Mouse (Mus musculus): ENCODE results near the gene Mtmr1. TPM values are rescaled to one million over a fixed set of nuclear protein-coding genes. Genes with fewer than 3 reads are reported as not detected.

Gene Mtmr1
- 6.3 and 9.8 TPM in 2 replicates for polyA plus RNA-seq (2012)

DNA sequence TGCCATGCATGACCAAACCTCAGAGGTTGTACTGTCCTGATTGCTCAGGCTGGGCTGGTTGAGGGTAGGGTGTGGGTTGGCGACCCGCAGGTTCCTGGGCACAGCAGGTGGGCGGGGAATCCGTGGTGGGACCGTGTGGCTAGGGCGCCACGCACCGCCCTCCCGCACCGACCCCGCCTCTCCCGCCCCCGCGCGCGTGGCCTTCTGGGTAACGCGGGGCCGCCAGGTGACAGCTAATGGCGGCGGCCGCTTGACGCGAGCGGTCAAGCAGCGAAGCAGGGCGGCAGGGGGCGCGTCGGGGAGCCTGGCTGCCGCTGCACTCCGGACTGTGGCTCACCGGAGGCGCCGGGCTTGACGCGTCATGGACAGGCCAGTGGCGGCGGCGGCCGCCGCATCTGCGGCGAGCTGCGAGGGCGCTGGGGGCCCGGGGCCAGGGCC is at the start of gene Mtmr1:
Mtmr1 (plus strand) TSS at position 207 of the 438 bp plus-strand sequence.
- TF ChIP-seq GATA1 (IDR thresholded peaks at IDR 0.05; ENCODE audit: low read length): no peak

DNA sequence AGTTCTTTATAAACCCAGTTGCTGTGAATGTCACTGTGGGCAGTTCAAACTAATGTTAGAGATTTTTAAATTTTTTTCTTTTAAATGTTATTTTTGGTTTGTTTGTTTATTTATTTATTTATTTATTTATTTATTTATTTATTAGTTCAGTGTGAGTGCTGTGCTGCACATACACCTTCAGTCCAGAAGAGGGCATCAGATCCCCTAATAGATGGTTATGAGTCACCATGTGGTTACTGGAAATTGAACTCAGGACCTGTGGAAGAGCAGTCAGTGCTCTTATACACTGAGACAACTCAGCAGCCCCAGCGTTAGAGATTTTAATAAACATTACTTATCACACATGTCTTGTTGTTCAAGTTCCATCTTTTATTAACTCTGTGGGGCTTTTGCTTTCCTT is 12.5 kb upstream of the Mtmr1 start:
- no peak for TF ChIP-seq GATA1 (IDR thresholded peaks at IDR 0.05; ENCODE audit: low read length)

DNA sequence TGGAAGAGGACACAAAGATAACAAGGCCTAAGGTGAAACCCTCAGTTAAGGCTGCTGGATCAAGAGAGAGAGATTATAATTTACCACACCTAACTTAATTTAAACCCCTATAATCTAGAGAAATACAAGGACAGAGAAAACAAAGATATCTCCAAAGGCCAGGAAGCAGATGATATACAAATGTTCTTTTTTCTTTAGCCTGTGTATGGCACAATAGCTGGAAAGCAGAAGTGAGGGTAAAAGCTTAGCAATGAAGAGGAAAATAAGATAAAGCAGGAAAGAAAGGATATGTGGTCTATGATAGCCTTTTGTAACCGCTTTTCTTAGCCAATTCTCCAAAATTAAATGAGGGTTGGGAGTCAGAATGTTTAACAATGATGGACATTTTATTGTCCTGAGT is 9.2 kb upstream of the Mtmr1 start:
- TF ChIP-seq GATA1 (IDR thresholded peaks at IDR 0.05; ENCODE audit: low read length): no peak

DNA sequence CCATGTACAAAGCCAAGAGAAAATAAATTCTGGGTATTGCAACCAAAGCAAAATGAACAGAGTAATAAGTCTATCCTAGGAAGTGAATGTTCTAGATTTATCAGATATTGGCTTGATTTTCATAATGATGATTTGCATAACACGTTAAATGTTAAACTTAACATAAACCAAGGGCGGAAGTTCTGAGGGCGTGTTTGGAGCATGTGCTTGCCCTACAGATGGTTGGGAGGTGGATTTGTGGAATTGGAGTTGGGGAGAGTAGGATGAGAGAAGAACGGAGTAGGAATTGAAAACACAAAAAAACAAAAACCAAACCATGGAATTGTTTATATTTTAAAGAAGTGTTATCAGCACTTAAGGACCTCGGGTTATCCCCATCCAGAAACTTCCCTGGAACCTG is 498 bp upstream of the Mtmr1 start:
- TF ChIP-seq GATA1 (IDR thresholded peaks at IDR 0.05; ENCODE audit: low read length): no peak

DNA sequence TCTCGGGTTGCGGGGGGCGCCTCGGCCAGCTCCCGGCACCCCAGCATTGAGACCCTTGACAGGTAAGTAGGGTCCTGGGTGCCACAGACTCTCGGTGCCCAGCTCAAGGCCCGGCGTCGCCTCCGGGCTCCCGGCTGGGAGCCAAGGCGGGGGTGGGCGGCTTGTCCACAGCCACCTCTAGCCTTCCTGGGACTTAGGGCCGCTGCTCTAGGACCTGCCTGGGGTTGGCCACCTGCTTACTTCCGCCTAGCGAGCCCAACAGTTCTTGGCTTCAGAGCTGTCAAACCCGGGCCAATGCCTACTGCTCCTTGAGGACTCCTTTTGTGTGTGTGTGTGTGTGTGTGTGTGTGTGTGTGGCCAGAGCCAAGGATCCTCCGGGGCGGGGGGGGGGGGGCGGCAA is 451 bp downstream of the Mtmr1 start:
- no peak for TF ChIP-seq GATA1 (IDR thresholded peaks at IDR 0.05; ENCODE audit: low read length)

DNA sequence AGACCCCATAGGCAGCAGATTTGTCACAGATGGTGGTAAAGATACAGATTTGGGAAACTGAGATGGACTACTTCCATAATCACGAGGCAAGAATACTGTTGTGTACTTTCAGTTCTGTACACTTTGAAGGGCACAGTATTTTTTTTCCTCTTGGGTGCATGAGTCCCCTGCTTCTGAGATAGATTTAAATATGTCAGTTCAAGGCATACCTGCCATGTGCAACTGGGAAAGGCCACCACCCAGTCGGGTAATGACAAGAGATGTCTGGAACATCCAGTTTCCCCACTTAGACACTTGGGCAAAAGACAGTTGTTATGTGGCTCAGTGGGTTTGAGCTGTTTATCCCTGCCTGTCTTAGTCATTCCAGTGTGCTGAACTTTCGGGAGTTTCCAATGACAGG is 950 bp downstream of the Mtmr1 start:
- TF ChIP-seq GATA1 (IDR thresholded peaks at IDR 0.05; ENCODE audit: low read length): no peak

DNA sequence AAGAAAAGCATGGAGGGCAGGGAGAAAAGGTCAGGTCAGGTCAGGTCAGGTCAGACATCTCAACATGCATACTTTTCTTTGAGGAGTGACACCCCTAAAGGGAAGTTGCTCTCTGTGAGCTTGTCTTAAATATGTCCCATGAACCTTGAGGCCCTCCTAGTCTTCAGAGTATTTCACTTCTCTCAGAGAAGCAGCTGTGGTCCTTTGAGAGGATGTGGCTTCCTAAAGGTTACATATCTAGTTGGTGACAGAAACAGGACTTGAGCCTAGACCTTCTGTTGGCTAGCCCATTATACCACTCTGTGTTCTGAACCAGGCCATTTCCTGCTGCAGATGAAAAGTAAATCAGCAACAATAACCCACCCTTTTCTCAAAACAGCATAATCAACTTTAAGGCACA is 2.4 kb downstream of the Mtmr1 start:
- no peak for TF ChIP-seq GATA1 (IDR thresholded peaks at IDR 0.05; ENCODE audit: low read length)

DNA sequence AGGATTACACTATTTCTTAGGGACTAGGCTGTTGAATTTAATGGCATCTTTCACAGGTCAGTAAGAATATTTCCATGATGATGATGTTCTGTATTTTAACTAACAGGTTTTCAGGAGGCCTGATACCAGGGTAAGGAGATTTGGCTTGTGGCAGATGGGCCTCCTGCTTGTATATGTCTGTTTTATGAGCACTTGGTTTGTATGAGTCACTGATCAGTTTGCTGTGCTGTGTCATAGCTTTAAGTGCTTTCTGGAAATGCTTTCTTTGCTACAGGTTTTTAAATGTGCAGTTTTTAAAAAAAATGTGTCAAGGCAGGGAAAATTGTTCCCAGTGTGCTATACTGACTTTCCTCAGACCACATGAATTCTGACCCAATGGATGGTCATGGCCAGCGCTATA is 12.2 kb downstream of the Mtmr1 start:
- no peak for TF ChIP-seq GATA1 (IDR thresholded peaks at IDR 0.05; ENCODE audit: low read length)

DNA sequence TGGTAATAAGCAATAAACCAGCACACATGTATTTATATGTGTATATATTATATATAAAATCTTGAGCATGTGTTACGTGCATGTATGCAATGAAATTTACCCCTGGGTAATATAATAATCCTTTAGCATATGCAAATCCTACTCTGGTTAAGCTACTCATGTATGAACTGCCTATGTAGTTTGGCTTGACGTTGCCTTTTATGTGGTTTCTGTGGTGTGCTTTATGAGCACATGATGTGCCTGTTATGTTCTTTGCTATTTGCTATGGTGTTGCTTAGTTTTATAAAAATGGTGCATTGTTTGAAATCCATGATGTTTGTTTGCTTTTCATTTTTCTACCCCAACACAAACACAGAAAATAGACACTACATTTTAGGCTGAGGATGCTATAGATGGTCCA is 13.9 kb downstream of the Mtmr1 start:
- TF ChIP-seq GATA1 (IDR thresholded peaks at IDR 0.05; ENCODE audit: low read length): no peak

DNA sequence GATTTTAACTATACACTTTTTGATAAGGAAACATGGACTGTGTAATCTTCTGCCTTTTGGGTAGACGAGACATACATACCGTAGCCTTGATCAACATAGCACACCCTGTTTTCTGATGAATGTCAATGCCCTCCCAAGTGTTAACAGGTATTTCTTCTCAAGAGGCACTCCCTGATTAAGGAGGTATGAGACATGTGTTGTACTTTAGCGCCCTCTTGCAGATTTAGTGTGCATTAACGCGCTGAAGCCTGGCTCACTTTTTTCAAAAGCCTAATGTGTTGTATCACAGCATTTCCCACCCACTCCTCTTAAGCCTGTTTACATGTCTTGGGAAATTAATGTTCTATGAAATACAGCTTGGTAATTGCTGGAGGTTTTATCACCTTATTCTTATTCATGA is 17.0 kb downstream of the Mtmr1 start:
- no peak for TF ChIP-seq GATA1 (IDR thresholded peaks at IDR 0.05; ENCODE audit: low read length)

DNA sequence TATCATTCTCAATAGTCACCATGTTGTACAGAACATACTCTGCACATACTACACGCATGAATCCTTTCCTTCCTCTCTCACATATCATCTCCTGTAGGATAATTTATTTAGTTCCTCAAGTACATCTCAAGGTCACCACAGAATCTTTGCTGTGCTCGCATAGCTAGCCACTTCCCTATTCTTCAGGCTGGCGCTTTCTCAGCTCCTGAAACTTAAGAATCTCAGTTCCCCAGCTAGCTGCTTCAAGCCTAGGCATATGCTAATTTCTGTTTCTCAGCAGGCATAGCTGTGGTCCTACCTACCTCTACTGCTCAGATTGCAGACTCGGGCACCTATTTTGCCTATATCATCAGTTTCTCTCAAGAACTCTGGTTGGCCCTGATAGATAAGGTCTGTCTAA is 31.8 kb downstream of the Mtmr1 start:
- TF ChIP-seq GATA1 (IDR thresholded peaks at IDR 0.05; ENCODE audit: low read length): no peak

DNA sequence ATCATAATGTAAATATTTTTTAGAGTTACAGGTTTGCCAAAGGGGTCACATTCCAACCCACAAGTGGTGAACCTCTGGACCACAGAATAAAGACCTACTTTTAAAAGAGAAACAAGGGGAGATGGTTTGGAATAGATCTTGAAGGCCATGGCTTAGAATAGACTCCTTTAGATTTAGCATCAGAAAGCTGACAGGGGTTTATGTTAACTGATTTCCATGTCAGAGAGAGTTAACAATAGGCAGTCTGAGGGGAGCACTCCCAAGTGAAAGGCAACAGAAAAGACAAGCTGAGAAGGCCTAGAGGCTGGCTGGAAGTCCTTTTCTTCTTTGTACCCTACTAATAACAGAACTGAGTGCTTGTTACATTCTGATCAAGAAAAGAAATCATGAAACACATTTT is 41.7 kb downstream of the Mtmr1 start:
- TF ChIP-seq GATA1 (IDR thresholded peaks at IDR 0.05; ENCODE audit: low read length): no peak

DNA sequence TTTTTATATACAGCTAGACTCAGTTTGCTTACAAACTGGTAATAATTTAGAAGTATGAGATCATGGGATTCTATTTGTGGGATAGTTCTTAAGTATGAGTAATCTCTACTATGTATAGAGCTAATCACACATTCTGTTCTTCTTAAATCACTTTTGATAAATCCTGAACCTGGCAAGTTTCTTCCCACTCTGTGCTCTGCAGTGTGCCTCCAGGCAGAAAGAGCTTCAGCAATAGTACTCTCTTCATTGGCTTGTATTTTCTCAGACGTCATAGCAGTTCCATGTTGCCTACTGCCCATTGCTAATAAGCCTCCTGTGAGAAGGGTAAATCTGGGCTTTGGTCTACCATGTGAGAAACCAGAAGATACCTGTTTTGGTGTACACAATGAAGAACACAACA is 43.8 kb downstream of the Mtmr1 start:
- no peak for TF ChIP-seq GATA1 (IDR thresholded peaks at IDR 0.05; ENCODE audit: low read length)

DNA sequence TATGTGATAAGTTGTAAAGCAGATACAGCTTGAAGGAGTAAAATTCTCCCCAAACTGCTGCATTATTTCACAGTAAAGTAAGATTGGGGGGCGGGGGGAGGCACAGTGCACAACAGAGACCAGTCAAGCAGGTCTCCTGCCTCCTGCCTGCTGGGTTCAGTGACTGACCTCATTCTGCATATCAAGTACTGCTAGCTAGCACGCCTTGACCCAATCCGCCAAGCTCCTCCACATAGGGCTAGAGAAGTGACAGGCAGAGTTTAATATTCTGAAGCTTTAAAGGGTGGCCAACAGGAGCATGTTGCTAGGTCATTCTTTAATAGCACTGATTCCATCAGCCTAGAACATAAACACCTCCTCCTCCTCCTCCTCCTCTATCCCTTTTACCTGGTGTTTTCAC is 48.2 kb downstream of the Mtmr1 start:
- TF ChIP-seq GATA1 (IDR thresholded peaks at IDR 0.05; ENCODE audit: low read length): no peak

DNA sequence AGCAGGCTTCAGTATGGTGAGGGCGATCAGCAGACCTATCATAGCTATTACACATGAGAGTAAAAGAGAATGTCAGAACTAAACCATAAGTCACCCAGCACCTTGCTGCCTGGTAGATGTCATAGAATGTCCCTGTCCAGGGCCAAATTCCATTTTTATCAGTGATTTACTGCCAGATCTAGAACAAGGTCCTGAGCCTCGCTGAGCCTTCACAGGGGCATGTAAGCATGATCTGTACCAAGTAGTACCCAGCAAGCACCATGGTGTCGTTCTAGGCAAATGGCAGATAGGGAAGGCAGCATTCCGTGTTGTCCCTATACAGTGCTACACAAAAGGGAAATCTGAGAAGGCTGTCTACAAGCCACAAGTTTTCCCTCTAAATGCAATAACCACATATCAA is 49.1 kb downstream of the Mtmr1 start:
- no peak for TF ChIP-seq GATA1 (IDR thresholded peaks at IDR 0.05; ENCODE audit: low read length)

DNA sequence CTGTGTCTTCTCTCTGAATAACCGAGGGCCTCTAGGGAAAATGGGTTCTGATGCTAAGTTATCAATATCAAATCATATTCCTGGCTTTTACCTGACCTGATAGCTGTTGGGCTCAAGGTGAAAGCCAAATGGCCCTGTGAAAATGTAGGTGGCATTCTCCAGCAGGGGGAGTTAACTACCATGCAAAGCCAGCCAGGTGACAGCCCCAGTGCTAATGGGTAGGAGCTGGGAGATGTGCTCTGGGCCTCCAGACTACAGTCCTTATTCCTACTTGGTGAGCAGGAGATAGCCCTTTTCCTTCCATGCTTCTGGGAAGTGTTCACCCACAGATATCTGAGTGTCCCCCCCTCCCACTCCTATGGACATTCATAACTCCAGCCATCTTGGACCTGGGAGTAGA is 60.3 kb downstream of the Mtmr1 start:
- TF ChIP-seq GATA1 (IDR thresholded peaks at IDR 0.05; ENCODE audit: low read length): no peak

DNA sequence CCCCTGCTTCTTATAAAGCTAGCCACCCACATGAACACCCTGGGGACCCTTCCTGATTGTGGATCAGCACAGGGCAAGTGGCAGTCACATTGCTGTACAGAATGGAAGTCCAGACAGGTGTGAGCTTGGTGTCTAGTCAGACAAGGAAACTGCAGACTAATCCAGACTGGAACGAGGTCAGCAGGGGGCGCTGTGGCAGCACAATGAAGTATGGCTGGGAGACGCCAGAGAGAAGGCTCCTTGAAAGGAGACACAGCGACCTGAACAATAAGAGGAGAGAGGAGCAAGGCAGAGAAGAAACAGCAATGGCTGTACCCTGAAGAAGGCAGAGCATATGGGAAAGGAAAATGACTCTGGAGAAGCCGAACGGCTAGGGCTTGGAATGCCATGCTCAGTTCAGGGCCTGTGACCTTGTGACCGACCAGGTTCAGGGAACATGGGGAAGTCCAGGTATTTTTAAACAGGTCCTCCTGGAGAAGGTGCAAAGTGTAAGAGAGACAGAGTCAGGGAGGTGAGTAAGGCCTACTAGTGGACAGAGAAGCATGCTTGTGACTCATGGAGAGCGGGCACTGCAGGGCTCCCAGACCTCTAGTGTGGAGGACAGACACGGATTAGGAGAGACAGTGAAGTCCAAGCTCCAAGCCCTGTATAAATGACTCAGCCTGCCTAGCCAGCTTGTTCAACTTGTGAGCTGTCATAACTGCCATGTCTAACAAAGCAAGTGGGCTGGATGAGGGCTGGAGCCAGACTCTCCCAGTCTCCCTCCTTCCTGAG is 61.4 kb downstream of the Mtmr1 start:
- TF ChIP-seq GATA1 (IDR thresholded peaks at IDR 0.05; ENCODE audit: low read length): no peak

DNA sequence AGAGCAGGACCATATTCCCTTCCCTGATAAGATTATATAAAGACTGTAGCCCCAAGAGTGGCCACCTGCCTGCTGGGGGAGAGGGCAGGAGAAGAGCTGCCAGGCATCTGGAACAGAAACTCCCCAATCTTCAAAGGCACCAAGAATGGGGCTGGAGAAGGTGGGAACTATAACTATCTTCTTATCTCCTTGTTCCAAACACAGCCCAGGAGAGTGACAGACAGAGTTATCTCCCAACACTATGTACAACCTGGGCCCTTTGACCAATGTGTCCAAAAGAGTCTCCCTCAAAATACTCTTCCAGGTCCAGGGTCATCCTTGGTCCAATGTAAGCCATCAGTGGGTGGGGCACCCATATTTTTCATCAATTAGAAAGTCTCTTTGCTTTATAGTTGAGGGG is 62.9 kb downstream of the Mtmr1 start:
- no peak for TF ChIP-seq GATA1 (IDR thresholded peaks at IDR 0.05; ENCODE audit: low read length)
